Mouse (Mus musculus): ENCODE data around the gene Prc1. TPM values are rescaled to one million over a fixed set of nuclear protein-coding genes. Genes with fewer than 3 reads are reported as not detected.

The Prc1 gene
- total RNA-seq, 1 experiment from 2014 or later, result 5.7 TPM

DNA sequence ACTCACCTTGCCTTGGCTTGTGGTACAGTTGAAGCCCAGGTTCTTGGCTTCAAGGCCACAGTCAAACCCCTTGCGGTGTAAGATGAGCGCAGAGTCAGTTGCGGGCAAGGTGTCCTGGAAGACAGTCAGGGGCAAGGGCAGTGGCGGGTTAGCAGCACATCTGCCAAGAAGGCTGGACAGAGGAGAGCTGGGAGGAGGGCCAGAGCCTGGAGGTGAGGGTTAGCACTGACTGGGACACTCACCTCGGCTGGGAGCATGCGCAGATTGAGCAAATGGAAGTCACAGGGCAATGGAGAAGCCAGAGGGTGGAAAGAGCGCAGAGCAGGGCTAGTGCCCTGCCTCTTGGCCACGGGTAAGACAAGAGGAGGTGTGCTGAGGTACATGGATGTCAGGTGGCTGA lies 58.7 kb downstream of the Prc1 start:
- ATAC-seq (ENCODE audit: extremely low read depth, insufficient number of reproducible peaks, low FRiP score, poor library complexity, severe bottlenecking), result no peak

DNA sequence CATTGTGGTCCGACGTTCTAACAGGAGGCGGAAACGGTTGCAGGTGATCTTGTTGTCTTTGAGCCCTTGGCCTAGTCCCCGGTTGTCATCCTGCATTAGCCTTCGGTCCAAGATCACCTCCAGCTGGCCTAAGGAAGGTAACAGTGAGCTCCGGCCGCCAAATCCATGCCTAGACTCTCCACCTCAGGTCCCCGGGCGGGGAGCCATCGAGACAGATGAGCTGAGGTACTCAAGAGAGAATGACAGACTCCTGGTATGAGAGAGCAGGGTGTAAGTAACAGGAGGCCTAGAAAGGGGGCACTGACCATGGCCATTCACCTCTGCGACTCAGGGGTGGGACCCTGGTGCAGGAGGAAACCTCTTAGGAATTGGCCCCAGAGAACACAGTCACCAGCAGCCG lies 62.1 kb downstream of the Prc1 start:
- ATAC-seq (ENCODE audit: extremely low read depth, insufficient number of reproducible peaks, low FRiP score, poor library complexity, severe bottlenecking), result no peak

DNA sequence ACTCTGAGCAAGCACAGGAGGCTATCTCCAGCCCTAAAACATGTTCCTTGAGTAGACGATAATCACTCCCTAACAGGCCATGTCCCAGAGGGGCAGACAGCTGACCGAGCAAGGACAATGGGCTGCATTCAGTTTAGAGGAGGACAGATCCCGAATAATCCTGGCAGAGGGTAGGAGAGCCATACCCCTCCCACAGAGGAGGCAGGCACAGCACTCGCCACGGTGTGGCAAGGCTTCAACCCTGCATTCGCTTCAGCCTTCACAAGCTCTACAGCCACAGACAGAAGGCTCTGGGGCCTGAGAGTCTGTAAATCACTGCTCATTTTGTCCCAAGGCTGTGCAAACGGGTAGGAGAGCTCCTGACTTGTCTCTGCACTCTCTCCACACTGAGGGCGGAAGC lies 62.9 kb downstream of the Prc1 start:
- no peak for ATAC-seq (ENCODE audit: extremely low read depth, insufficient number of reproducible peaks, low FRiP score, poor library complexity, severe bottlenecking)

DNA sequence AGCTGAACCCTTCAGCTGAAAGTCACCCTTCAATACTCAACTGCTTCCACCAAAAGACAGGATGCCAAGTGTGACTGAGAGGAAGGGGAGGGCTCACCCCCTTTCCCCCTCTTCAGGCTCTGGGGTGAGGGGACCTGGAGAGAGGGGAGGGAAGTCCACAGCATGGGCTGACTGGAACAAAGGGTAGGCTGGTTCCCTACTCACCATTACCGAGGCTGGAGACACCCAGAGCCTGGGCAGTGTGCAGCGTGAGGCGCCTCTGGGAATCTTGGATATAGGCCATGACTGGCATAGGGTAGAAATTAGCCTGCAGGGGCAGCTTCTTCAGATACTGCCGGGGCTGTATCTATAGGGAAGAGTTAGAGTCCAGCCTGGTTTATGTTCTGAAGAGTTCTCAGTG lies 63.8 kb downstream of the Prc1 start:
- no peak for ATAC-seq (ENCODE audit: extremely low read depth, insufficient number of reproducible peaks, low FRiP score, poor library complexity, severe bottlenecking)

DNA sequence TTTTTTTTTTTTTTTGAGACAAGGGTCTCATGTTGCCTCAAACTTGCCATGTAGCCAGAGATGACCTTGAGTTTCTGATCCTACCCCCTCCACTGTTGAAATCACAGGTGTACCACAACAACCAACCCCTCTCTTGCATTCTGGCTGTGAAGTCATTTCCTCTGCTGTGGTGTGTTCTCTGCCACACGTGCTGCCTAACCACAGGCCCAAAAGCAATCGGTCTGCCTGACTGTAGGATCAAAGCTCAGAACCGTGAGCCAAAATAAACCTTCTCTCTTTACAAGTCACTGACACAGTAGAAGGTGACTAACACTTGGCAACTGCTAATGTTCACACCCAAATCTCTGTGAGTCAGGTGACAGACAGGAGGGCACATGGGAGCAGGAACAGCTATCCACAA lies 66.2 kb downstream of the Prc1 start:
- no peak for ATAC-seq (ENCODE audit: extremely low read depth, insufficient number of reproducible peaks, low FRiP score, poor library complexity, severe bottlenecking)

DNA sequence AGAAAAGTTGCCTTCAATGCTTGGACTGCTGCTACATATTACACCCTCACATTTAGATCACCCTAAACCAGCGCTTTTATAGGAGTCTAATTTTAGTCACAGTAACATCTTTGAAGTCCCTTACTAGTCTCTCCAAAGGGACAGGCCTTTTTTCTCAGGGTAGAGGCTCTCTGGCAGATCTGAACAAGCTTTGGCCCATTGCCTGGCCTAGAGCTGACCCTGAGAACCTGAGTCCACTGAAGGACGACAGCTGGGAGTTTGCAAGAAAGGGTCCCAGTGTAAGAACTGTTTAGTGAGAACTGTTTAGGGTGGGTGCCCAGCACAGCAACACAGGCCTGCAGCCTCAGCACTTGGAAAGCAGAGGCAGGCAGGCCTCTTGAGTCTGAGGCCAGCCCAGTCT lies 71.5 kb downstream of the Prc1 start:
- ATAC-seq (ENCODE audit: extremely low read depth, insufficient number of reproducible peaks, low FRiP score, poor library complexity, severe bottlenecking), result no peak

Other genes with a start within 250 kb of the Prc1 start
- 18.0 and 26.8 TPM in 2 replicates for gene Idh2, start 179.1 kb upstream of the Prc1 start, total RNA-seq (2017)
- gene Sema4b, start 107.6 kb upstream of the Prc1 start, total RNA-seq (2017), result 41.3 and 42.9 TPM in 2 replicates
- 72.9 and 88.3 TPM in 2 replicates for gene Cib1, start 61.6 kb upstream of the Prc1 start, total RNA-seq (2017)
- 3.4 and 4.9 TPM in 2 replicates for gene Gdpgp1, start 61.6 kb upstream of the Prc1 start, total RNA-seq (2017)
- 0.61 and 2.7 TPM in 2 replicates for gene Ttll13, start 48.1 kb upstream of the Prc1 start, total RNA-seq (2017)
- gene Ngrn, start 33.2 kb upstream of the Prc1 start, total RNA-seq (2017), result 33.8 and 39.5 TPM in 2 replicates
- 21.1 and 26.4 TPM in 2 replicates for gene Vps33b, start 24.8 kb upstream of the Prc1 start, total RNA-seq (2017)
- gene Rccd1, start 30.0 kb downstream of the Prc1 start, total RNA-seq (2017), result 23.1 and 27.9 TPM in 2 replicates
- gene Unc45a, start 46.6 kb downstream of the Prc1 start, total RNA-seq (2017), result 44.4 and 48.0 TPM in 2 replicates
- 6.6 and 19.4 TPM in 2 replicates for gene Hddc3, start 48.7 kb downstream of the Prc1 start, total RNA-seq (2017)
- gene Man2a2, start 76.9 kb downstream of the Prc1 start, total RNA-seq (2017), result 46.7 and 58.4 TPM in 2 replicates
- gene Fes, start 93.5 kb downstream of the Prc1 start, total RNA-seq (2017), result 221 and 270 TPM in 2 replicates
- 63.9 and 69.6 TPM in 2 replicates for gene Furin, start 111.0 kb downstream of the Prc1 start, total RNA-seq (2017)
- gene Blm, start 240.7 kb downstream of the Prc1 start, total RNA-seq (2017), result 8.4 and 9.8 TPM in 2 replicates

Data from neutrophil, adult 5-6 weeks (primary cell).